18 mouse cellular contexts compared by ENCODE assay signal in the genomic region with DNA sequence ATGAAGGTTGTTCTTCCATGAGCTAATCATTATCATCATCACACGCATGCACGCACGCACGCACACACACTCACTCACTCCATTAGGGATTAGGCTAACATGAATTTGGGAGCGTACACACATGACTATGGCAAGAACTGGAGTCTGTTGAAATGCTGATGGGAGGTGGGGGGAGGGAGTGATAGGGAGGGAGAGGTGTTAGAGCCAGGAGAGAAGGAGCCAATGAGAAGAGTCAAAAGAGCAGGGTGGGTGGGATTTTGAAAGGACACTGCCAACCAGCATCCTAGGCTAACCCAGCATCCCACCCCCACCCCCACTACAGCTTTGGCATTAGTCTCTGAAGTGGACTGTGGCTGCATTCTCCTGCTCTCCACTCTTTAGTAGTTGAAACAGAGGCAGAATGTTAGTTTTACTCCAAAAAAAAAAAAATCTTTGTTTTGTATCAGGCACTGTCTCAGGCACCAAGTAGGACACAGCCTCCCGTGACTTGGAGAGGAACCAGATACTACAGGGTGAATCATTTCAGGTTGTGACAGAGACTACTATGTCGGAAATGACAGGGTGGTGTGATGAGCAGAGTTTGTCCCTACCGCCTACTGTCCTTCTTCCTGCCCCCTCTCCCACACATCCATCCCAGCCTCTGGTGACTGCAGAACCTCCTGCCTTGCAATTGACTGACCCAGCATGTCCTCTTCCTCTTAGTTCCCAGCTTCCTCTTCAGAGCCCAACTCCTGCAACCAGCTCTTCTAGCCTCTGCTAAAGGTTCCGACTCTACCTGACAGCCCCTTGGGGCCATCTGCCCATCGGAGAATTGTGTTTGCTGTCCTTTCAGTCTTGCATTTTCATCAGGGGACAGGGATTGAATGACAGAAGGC. TPM values are rescaled to one million over a fixed set of nuclear protein-coding genes. Genes with fewer than 3 reads are reported as not detected.
DNase-seq lines count a peak whose midpoint lies in the region; ATAC-seq and TF ChIP-seq lines count a peak whose summit lies in the region.
"Had no signal": no experiment of that assay in that cellular context is flagged by ENCODE, and none has a peak within 500 bp of the region (broad histone marks: within the 10 kb centered on the region; RNA-seq: fewer than 3 reads in every experiment).

No protein-coding gene starts in this region.

- no peaks in the 10 kb centered on the region for H3K79me2 ChIP-seq in liver, adult 2 months (ENCODE audit: control insufficient read depth, insufficient read depth, low read length)

- no peak for ATAC-seq in liver, embryonic 11.5 days (replicated peaks; ENCODE audit: low FRiP score)
- ATAC-seq in megakaryocyte progenitor cell, adult 5-6 weeks (replicated peaks; ENCODE audit: poor library complexity), result peak; percentile 17
- ATAC-seq: activated CD4-positive, CD25-positive, alpha-beta regulatory T cell, adult 4 months; forebrain, embryonic 16.5 days had no signal

- H3K4me1 ChIP-seq in liver, adult 2 months (ENCODE audit: control insufficient read depth, insufficient read depth, low read length), result peaks cover 3% of the 10 kb centered on the region; the same call in 1 of the 2 replicates
- peaks cover 34% of the 10 kb centered on the region for H3K4me1 ChIP-seq in liver, embryonic 11.5 days (replicated peaks; ENCODE audit: control insufficient read depth, insufficient read depth, low read length)

- no peak overlapping the region for H3K27ac ChIP-seq in liver, adult 2 months (replicated peaks; ENCODE audit: insufficient read depth, low read depth, low read length)
- peak overlapping the region; percentile 16; the same call in 1 of the 2 replicates for H3K27ac ChIP-seq in liver, embryonic 11.5 days (ENCODE audit: low read depth, low read length)
- no peak overlapping the region for H3K27ac ChIP-seq in layer of hippocampus, adult 2 months
- no peak overlapping the region for H3K27ac ChIP-seq in gastrocnemius, adult 2 months
- no peak overlapping the region for H3K27ac ChIP-seq in left cerebral cortex, adult 2 months
- H3K27ac ChIP-seq: hindbrain, embryonic 12.5 days; neural tube, embryonic 13.5 days had no signal

- no peak for TF ChIP-seq POLR2A in liver, adult 2 months (IDR thresholded peaks at IDR 0.05; ENCODE audit: extremely low read depth, insufficient read depth, low read length)

- no peaks in the 10 kb centered on the region for H3K9me3 ChIP-seq in liver, embryonic 11.5 days (ENCODE audit: control insufficient read depth, low read length)
- H3K9me3 ChIP-seq: hindbrain, embryonic 12.5 days; neural tube, embryonic 13.5 days had no signal

- no peak overlapping the region for H3K4me3 ChIP-seq in liver, adult 2 months (ENCODE audit: insufficient read depth, low read depth, low read length)
- H3K4me3 ChIP-seq in liver, embryonic 11.5 days (ENCODE audit: low read depth, low read length), result no peak overlapping the region
- H3K4me3 ChIP-seq in layer of hippocampus, adult 2 months, result no peak overlapping the region
- H3K4me3 ChIP-seq in gastrocnemius, adult 2 months, result no peak overlapping the region
- no peak overlapping the region for H3K4me3 ChIP-seq in left cerebral cortex, adult 2 months
- H3K4me3 ChIP-seq: hindbrain, embryonic 12.5 days; neural tube, embryonic 13.5 days had no signal

- TF ChIP-seq CTCF in liver, adult 2 months (IDR thresholded peaks at IDR 0.05; ENCODE audit: low read depth, low read length), result no peak
- TF ChIP-seq CTCF in layer of hippocampus, adult 2 months (conservative IDR thresholded peaks at IDR 0.05), result no peak
- TF ChIP-seq CTCF in gastrocnemius, adult 2 months (IDR thresholded peaks at IDR 0.05), result no peak
- TF ChIP-seq CTCF in left cerebral cortex, adult 2 months (IDR thresholded peaks at IDR 0.05), result no peak

- peaks cover 4% of the 10 kb centered on the region; the same call in 1 of the 2 replicates for H3K36me3 ChIP-seq in liver, adult 2 months (ENCODE audit: control insufficient read depth, insufficient read depth, low read length)
- peaks cover 9% of the 10 kb centered on the region; the same call in 1 of the 2 replicates for H3K36me3 ChIP-seq in liver, embryonic 11.5 days (ENCODE audit: control insufficient read depth, insufficient read depth, low read length)

- 0 out of 2 replicates have a peak overlapping the region, but pooled peaks have one; percentile 15 for H3K4me2 ChIP-seq in liver, embryonic 11.5 days
- H3K4me2 ChIP-seq: hindbrain, embryonic 12.5 days; neural tube, embryonic 13.5 days had no signal

- intact Hi-C loops in gastrocnemius, adult 2 months (cut with DNase I), result loop anchor here (5.0 kb wide), 1 partner anchor 196 kb away; the partner anchor contains the start of gene Hmces
- intact Hi-C loops in left cerebral cortex, adult 2 months (cut with DNase I), result loop anchor here (2.0 kb wide), 1 partner anchor 97 kb away; no protein-coding TSS in a partner anchor

- DNase-seq in liver, adult 2 months (ENCODE audit: extremely low read depth, low read depth, low spot score), result peak; percentile 5
- DNase-seq in liver (no peak), MEL-GATA-1-ER (ENCODE audit: extremely low read depth, low read depth) (peak; percentile 83)
- DNase-seq in liver, embryonic 11.5 days (ENCODE audit: low spot score), result no peak
- no peak for DNase-seq in layer of hippocampus, adult 2 months (ENCODE audit: low spot score in 2 of 2)
- no peak for DNase-seq in gastrocnemius, adult 2 months
- no peak for DNase-seq in left cerebral cortex, adult 2 months (ENCODE audit: extremely low spot score in 1 of 2, low spot score in 2 of 2)
- DNase-seq: adrenal gland, postnatal 36 days; cerebellum, postnatal 14 days; kidney, adult 9 months; kidney, postnatal 4 days; lung, adult 2 months; thymus, postnatal 25 days had no signal

- H3K27me3 ChIP-seq in liver, adult 2 months (ENCODE audit: control insufficient read depth, insufficient read depth, low read length), result no peaks in the 10 kb centered on the region
- no peaks in the 10 kb centered on the region for H3K27me3 ChIP-seq in liver, embryonic 11.5 days (replicated peaks; ENCODE audit: control insufficient read depth, insufficient read depth, low read length)
- H3K27me3 ChIP-seq: hindbrain, embryonic 12.5 days; neural tube, embryonic 13.5 days had no signal

- WGBS in liver, adult 2 months, result 82% methylated on average over 10 of the region's 10 CpGs
- 59% methylated on average over 10 of the region's 10 CpGs for WGBS in liver, embryonic 11.5 days

- no peak overlapping the region for H3K9ac ChIP-seq in liver, adult 2 months (ENCODE audit: low read depth, low read length)
- no peak overlapping the region; the same call in 1 of the 2 replicates for H3K9ac ChIP-seq in liver, embryonic 11.5 days (ENCODE audit: low read depth, low read length)
- H3K9ac ChIP-seq: hindbrain, embryonic 12.5 days; neural tube, embryonic 13.5 days had no signal

RNA-seq across cellular contexts. Expression of gene Rpn1, which starts 23.6 kb away (rescaled TPM):
- 124 and 153 TPM in 2 replicates for total RNA-seq in liver, adult 2 months (2014; rRNA removed)
- 121 and 149 TPM in 2 replicates for polyA plus RNA-seq in liver, adult 2 months (2012; rRNA removed)
- 384 and 414 TPM in 2 replicates for polyA plus RNA-seq in liver, embryonic 11.5 days (2014; fragmentation: Nextera tagmentation; extraction: Ambion mirVana)
- 200 and 205 TPM in 2 replicates for total RNA-seq in megakaryocyte progenitor cell, adult 5-6 weeks (2015)
- 385 and 395 TPM in 2 replicates for total RNA-seq in megakaryocyte progenitor cell, adult 5-6 weeks (2017)
- 100 to 1,000 TPM; 163 to 174 TPM for total RNA-seq in layer of hippocampus, adult 2 months (2021)
- total RNA-seq in gastrocnemius, adult 2 months (2021), result 10 to 100 TPM; 75.9 to 83.2 TPM
- 100 to 1,000 TPM; 172 to 184 TPM for total RNA-seq in left cerebral cortex, adult 2 months (2021)

Comparison
In these comparisons a context has a peak if more than half of its experiments do, and no peak if none do; other contexts are left out.
1. DNase-seq: peak in liver, adult 2 months (single experiment) and MEL-GATA-1-ER (single experiment); none in liver (single experiment), liver, embryonic 11.5 days (single experiment), layer of hippocampus, adult 2 months (0 of 2), gastrocnemius, adult 2 months (single experiment) and left cerebral cortex, adult 2 months (0 of 2).